11 mouse cellular contexts compared by ENCODE assay signal in genomic region chr3:69563406-69563805, GRCm38 (mm10).
"Had no signal": no experiment of that assay in that cellular context is flagged by ENCODE, and none has a peak within 500 bp of the region (broad histone marks: within the 10 kb centered on the region; RNA-seq: fewer than 3 reads in every experiment).

No protein-coding gene starts in this region.

- H3K27ac ChIP-seq: hindbrain, embryonic 15.5 days; left cerebral cortex, adult 2 months; liver, embryonic 13.5 days; macrophage; midbrain, embryonic 13.5 days had no signal

- H3K4me3 ChIP-seq: hindbrain, embryonic 15.5 days; left cerebral cortex, adult 2 months; liver, embryonic 13.5 days; midbrain, embryonic 13.5 days had no signal

- ATAC-seq: intestine, embryonic 16.5 days; lung, postnatal 0 days; midbrain, embryonic 13.5 days had no signal

- DNase-seq: layer of hippocampus, postnatal 36 days; liver, embryonic 13.5 days; lung, embryonic 14.5 days; right cerebral cortex, postnatal 4 days; thymus, postnatal 25 days had no signal

- H3K4me1 ChIP-seq: hindbrain, embryonic 15.5 days; liver, embryonic 13.5 days; midbrain, embryonic 13.5 days had no signal

- H3K9ac ChIP-seq: hindbrain, embryonic 15.5 days; liver, embryonic 13.5 days; lung, embryonic 14.5 days; midbrain, embryonic 13.5 days had no signal

- H3K9me3 ChIP-seq: hindbrain, embryonic 15.5 days; liver, embryonic 13.5 days; midbrain, embryonic 13.5 days had no signal

- H3K4me2 ChIP-seq: hindbrain, embryonic 15.5 days; liver, embryonic 13.5 days; lung, embryonic 14.5 days; midbrain, embryonic 13.5 days had no signal

- H3K36me3 ChIP-seq: hindbrain, embryonic 15.5 days; liver, embryonic 13.5 days; midbrain, embryonic 13.5 days had no signal

- H3K27me3 ChIP-seq: hindbrain, embryonic 15.5 days; liver, embryonic 13.5 days; midbrain, embryonic 13.5 days had no signal
